Mouse (Mus musculus): Measurements from ENCODE around the gene Nrip1.

DNA sequence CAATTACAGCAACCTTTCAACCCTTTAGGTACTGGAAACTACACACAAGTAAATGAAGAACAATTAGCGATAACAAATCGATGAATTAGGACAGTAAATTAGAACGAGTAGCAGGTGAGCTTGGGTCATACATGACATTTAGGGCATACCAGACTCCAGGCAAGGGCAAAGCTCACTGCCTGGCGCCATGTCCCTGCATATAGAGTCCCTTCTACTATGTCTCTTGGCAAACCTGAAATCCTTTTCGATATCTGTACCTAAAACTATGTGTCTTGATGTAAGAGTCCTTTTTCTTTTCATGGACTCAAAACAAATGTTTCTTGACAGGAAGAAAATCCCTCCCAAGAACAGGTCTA is 53.5 kb downstream of the Nrip1 start:
- TF ChIP-seq POLR2A (IDR thresholded peaks at IDR 0.05; ENCODE audit: borderline replicate concordance, insufficient read depth, low read length) (no peak), CTCF (IDR thresholded peaks at IDR 0.05; ENCODE audit: borderline replicate concordance, insufficient read depth, low read depth, low read length) (no peak)
